Mouse (Mus musculus) gastrocnemius, postnatal 25 days (tissue): ENCODE measurements at regions not wholly inside any gene's neighbourhood (a gene's known extent, or its start where the extent isn't known, plus 50 kb on each side); places are given as distances from the start of the nearest gene placed in this dataset.
A peak's percentile ranks its signal among the peaks of the same experiment; 100 is the strongest.

Experiments used
- DNase-seq: peaks from one replicate; pipeline ENCODE4 v3.0.0; 2022

- no peak for DNase-seq
Measured at GRCm38 (mm10) chr7:78123386-78123785, 614.4 kb downstream of the Ntrk3 start.

GRCm38 (mm10) chr7:78121151-78121486 is 616.7 kb downstream of the Ntrk3 start:
- DNase-seq = no peak

- no peak for DNase-seq
Measured at GRCm38 (mm10) chr7:78120462-78121150, 617.2 kb downstream of the Ntrk3 start.

GRCm38 (mm10) chr7:78119809-78120208 is 618.0 kb downstream of the Ntrk3 start:
- DNase-seq = no peak

- DNase-seq = no peak
Measured at GRCm38 (mm10) chr7:78111291-78111690, 626.5 kb downstream of the Ntrk3 start.

GRCm38 (mm10) chr7:78103536-78104279 is 634.1 kb downstream of the Ntrk3 start:
- no peak for DNase-seq

- DNase-seq = no peak
Measured at GRCm38 (mm10) chr7:78102396-78102795, 635.4 kb downstream of the Ntrk3 start.

GRCm38 (mm10) chr7:78086566-78087008 is 651.2 kb downstream of the Ntrk3 start:
- DNase-seq = no peak

- DNase-seq = no peak
Measured at GRCm38 (mm10) chr7:78085783-78086565, 651.8 kb downstream of the Ntrk3 start.

- no peak for DNase-seq
Measured at GRCm38 (mm10) chr7:78079708-78080107, 658.1 kb downstream of the Ntrk3 start.

GRCm38 (mm10) chr7:78071131-78071530 is 666.7 kb downstream of the Ntrk3 start:
- DNase-seq = peak; percentile 80

GRCm38 (mm10) chr7:78061631-78062030 is 676.2 kb downstream of the Ntrk3 start:
- no peak for DNase-seq

GRCm38 (mm10) chr7:78049606-78050005 is 688.2 kb downstream of the Ntrk3 start:
- DNase-seq = no peak

- no peak for DNase-seq
Measured at GRCm38 (mm10) chr7:78045456-78045855, 692.4 kb downstream of the Ntrk3 start.

GRCm38 (mm10) chr7:78031032-78031431 is 706.8 kb downstream of the Ntrk3 start:
- DNase-seq = peak; percentile 29

GRCm38 (mm10) chr7:78026992-78027615 is 710.7 kb downstream of the Ntrk3 start:
- no peak for DNase-seq

- DNase-seq = no peak
Measured at GRCm38 (mm10) chr7:78023591-78023990, 714.2 kb downstream of the Ntrk3 start.

- no peak for DNase-seq
Measured at GRCm38 (mm10) chr7:78023075-78023474, 714.7 kb downstream of the Ntrk3 start.

GRCm38 (mm10) chr7:78013631-78014030 is 724.2 kb downstream of the Ntrk3 start:
- no peak for DNase-seq

GRCm38 (mm10) chr7:78003086-78003485 is 734.7 kb downstream of the Ntrk3 start:
- no peak for DNase-seq

- no peak for DNase-seq
Measured at GRCm38 (mm10) chr7:77993840-77994239, 744.0 kb downstream of the Ntrk3 start.

- DNase-seq = no peak
Measured at GRCm38 (mm10) chr7:77990150-77990549, 747.7 kb downstream of the Ntrk3 start.

- no peak for DNase-seq
Measured at GRCm38 (mm10) chr7:77988177-77988576, 749.6 kb downstream of the Ntrk3 start.
